ENCODE assay signal across 17 mouse cellular contexts in the genomic region with DNA sequence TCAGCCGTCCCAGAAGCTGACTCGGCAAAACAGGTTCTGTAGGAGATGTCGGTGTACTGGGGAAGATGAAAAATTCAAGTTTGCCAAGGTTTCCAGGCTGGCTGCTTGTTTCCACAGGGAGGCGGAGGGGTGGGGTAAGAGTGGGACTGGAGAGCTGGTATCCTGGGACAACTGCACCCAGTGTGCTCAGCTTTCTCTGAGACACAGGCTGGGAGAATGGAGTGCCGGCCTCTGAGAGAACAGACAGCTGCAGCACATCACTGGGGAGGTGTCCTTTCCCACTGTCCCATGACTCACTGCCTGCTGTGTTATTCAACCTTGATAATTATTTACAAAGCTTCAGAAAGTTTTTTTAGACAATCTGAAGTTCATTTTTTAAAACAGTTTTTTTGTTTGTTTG.
DNase-seq lines count a peak whose midpoint lies in the region; ATAC-seq and TF ChIP-seq lines count a peak whose summit lies in the region.
"Had no signal": no experiment of that assay in that cellular context is flagged by ENCODE, and none has a peak within 500 bp of the region (broad histone marks: within the 10 kb centered on the region; RNA-seq: fewer than 3 reads in every experiment).

No protein-coding gene starts in this region.

- TF ChIP-seq CTCF in kidney, adult 2 months (conservative IDR thresholded peaks at IDR 0.05; ENCODE audit: insufficient read depth, insufficient read length, low read depth, low read length), result no peak

- no peaks in the 10 kb centered on the region for H3K27me3 ChIP-seq in kidney, adult 2 months (replicated peaks; ENCODE audit: control insufficient read depth, insufficient read depth, low read length)
- H3K27me3 ChIP-seq in forebrain, embryonic 11.5 days (ENCODE audit: control insufficient read depth, insufficient read depth, low read length), result no peaks in the 10 kb centered on the region
- H3K27me3 ChIP-seq: liver, embryonic 13.5 days; midbrain, embryonic 12.5 days; neural tube, embryonic 13.5 days had no signal

- no peak overlapping the region for H3K4me2 ChIP-seq in forebrain, embryonic 11.5 days (ENCODE audit: low read depth, low read length, severe bottlenecking)
- H3K4me2 ChIP-seq: liver, embryonic 13.5 days; midbrain, embryonic 12.5 days; neural tube, embryonic 13.5 days had no signal

- H3K27ac ChIP-seq in kidney, adult 2 months (ENCODE audit: insufficient read depth, low read depth, low read length), result no peak overlapping the region
- no peak overlapping the region for H3K27ac ChIP-seq in forebrain, embryonic 11.5 days (ENCODE audit: low read depth, low read length)
- H3K27ac ChIP-seq: liver, embryonic 13.5 days; midbrain, embryonic 12.5 days; neural tube, embryonic 13.5 days had no signal

- WGBS in kidney, adult 2 months, result 25% methylated on average over 5 of the region's 5 CpGs
- 84% methylated on average over 5 of the region's 5 CpGs for WGBS in forebrain, embryonic 11.5 days

- H3K9ac ChIP-seq in forebrain, embryonic 11.5 days (ENCODE audit: low read length), result no peak overlapping the region
- H3K9ac ChIP-seq: forebrain, postnatal 0 days; liver, embryonic 13.5 days; midbrain, embryonic 12.5 days; neural tube, embryonic 13.5 days had no signal

- no peak for DNase-seq in frontal cortex, adult 2 months (ENCODE audit: extremely low spot score in 1 of 2, low spot score in 1 of 2)
- peak; percentile 8 for DNase-seq in testis, postnatal 14 days (ENCODE audit: low spot score)
- no peak for DNase-seq in testis, postnatal 10 days (ENCODE audit: low spot score)
- DNase-seq in kidney, adult 2 months, result peak; percentile 42
- peak; percentile 9 for DNase-seq in lung, postnatal 36 days
- no peak for DNase-seq in forebrain, embryonic 11.5 days (ENCODE audit: low spot score)
- no peak for DNase-seq in cerebellum, adult 9-11 months
- DNase-seq: cerebellum, adult 2 months; forebrain, postnatal 0 days; liver, embryonic 13.5 days; thymus, postnatal 4 days had no signal

- no peaks in the 10 kb centered on the region for H3K9me3 ChIP-seq in forebrain, embryonic 11.5 days (ENCODE audit: control insufficient read depth, low read length)
- H3K9me3 ChIP-seq: G1E; midbrain, embryonic 12.5 days; neural tube, embryonic 13.5 days had no signal

- ATAC-seq in frontal cortex, adult (ENCODE audit: low TSS enrichment), result 0 out of 2 replicates have a peak, but pooled peaks have one; percentile 20
- ATAC-seq in forebrain, embryonic 11.5 days (replicated peaks; ENCODE audit: low FRiP score), result no peak
- ATAC-seq: activated CD4-positive, CD25-positive, alpha-beta regulatory T cell, adult 4 months; forebrain, postnatal 0 days; intestine, postnatal 0 days had no signal

- no peak for TF ChIP-seq POLR2A in kidney, adult 2 months (IDR thresholded peaks at IDR 0.05; ENCODE audit: low read depth, low read length)

- no peaks in the 10 kb centered on the region for H3K4me1 ChIP-seq in kidney, adult 2 months (ENCODE audit: control insufficient read depth, insufficient read depth, low read length)
- H3K4me1 ChIP-seq in forebrain, embryonic 11.5 days (replicated peaks; ENCODE audit: control insufficient read depth, insufficient read depth, low read length), result no peaks in the 10 kb centered on the region
- H3K4me1 ChIP-seq: liver, embryonic 13.5 days; midbrain, embryonic 12.5 days; neural tube, embryonic 13.5 days had no signal

- H3K36me3 ChIP-seq in kidney, adult 2 months (ENCODE audit: control insufficient read depth, insufficient read depth, low read length), result no peaks in the 10 kb centered on the region
- H3K36me3 ChIP-seq in forebrain, embryonic 11.5 days (ENCODE audit: control insufficient read depth, insufficient read depth, low read length), result no peaks in the 10 kb centered on the region
- H3K36me3 ChIP-seq: G1E; liver, embryonic 13.5 days; midbrain, embryonic 12.5 days; neural tube, embryonic 13.5 days had no signal

- no peak overlapping the region for H3K4me3 ChIP-seq in kidney, adult 2 months (ENCODE audit: insufficient read depth, low read depth, low read length)
- no peak overlapping the region for H3K4me3 ChIP-seq in forebrain, embryonic 11.5 days (ENCODE audit: low read depth, low read length)
- H3K4me3 ChIP-seq: liver, embryonic 13.5 days; midbrain, embryonic 12.5 days; neural tube, embryonic 13.5 days had no signal

Comparison
In these comparisons a context has a peak if more than half of its experiments do, and no peak if none do; other contexts are left out.
1. DNase-seq: peak in testis, postnatal 14 days (single experiment), kidney, adult 2 months (single experiment) and lung, postnatal 36 days (single experiment); none in frontal cortex, adult 2 months (0 of 2), testis, postnatal 10 days (single experiment), forebrain, embryonic 11.5 days (single experiment) and cerebellum, adult 9-11 months (single experiment).